Mouse (Mus musculus): ENCODE data around the gene Cadm3. TPM values are rescaled to one million over a fixed set of nuclear protein-coding genes. Genes with fewer than 3 reads are reported as not detected.
A peak's percentile ranks its signal among the peaks of the same experiment; 100 is the strongest.

Cadm3 gene
- polyA plus RNA-seq, 1 experiment from 2014 or later = 2.0 TPM

GRCm38 (mm10) chr1:173350372-173350957, 17.0 kb downstream of the Cadm3 start, which contains the start of gene Aim2:
Gene Aim2 (plus strand): TSS chr1:173350879.
- Histone ChIP-seq H3K4me1 (peaks cover 44% of the 10 kb centered on the region), H3K27me3 (ENCODE audit: low read depth, poor library complexity, severe bottlenecking) (no peaks in the 10 kb centered on the region), H3K36me3 (peaks cover 23% of the 10 kb centered on the region), H3K27ac (replicated peaks) (peak within 1 kb of the TSS; percentile 89), H3K4me3 (peak within 1 kb of the TSS; percentile 60), H3K9me3 (replicated peaks) (no peaks in the 10 kb centered on the region)
- peak; percentile 37 for DNase-seq (ENCODE audit: low spot score)
- 8% methylated on average over 10 of the region's 10 CpGs for WGBS

DNA sequence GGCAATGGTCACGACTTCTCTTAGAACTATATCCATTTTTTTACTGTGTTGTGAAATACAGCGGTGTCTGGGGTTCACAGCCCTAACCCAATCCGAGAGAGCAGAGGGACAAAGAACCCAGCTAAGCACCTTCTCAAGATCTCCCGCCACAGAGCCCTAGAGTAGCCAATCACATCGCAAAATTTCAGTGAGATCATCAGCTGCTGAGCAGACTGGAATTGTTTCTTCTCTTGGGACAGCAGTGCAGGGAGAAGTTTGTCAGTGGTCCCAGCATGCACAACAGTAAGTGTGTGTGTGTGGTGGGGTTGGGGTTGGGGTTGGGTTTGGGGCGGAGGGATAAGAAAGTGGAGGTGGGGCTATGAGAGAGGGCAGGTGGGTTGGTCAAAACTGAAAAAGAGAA, 17.5 kb downstream of the Cadm3 start:
- H3K9me3 ChIP-seq (replicated peaks) = no peaks in the 10 kb centered on the region
- H3K4me3 ChIP-seq = peak overlapping the region; percentile 60
- H3K4me1 ChIP-seq = peaks cover 42% of the 10 kb centered on the region
- peaks cover 18% of the 10 kb centered on the region for H3K36me3 ChIP-seq
- peak; percentile 79 for DNase-seq (ENCODE audit: low spot score)
- no peaks in the 10 kb centered on the region for H3K27me3 ChIP-seq (ENCODE audit: low read depth, poor library complexity, severe bottlenecking)
- 3% methylated on average over 6 of the region's 6 CpGs for WGBS
- peak overlapping the region; percentile 89 for H3K27ac ChIP-seq (replicated peaks)

GRCm38 (mm10) chr1:173349192-173349591, 18.3 kb downstream of the Cadm3 start:
- no peak overlapping the region for H3K4me3 ChIP-seq
- 47% methylated on average over 5 of the region's 5 CpGs for WGBS
- DNase-seq (ENCODE audit: low spot score) = no peak
- no peaks in the 10 kb centered on the region for H3K9me3 ChIP-seq (replicated peaks)
- H3K4me1 ChIP-seq = peaks cover 42% of the 10 kb centered on the region
- peaks cover 11% of the 10 kb centered on the region; the same call in 1 of the 2 replicates for H3K36me3 ChIP-seq
- no peaks in the 10 kb centered on the region for H3K27me3 ChIP-seq (ENCODE audit: low read depth, poor library complexity, severe bottlenecking)
- H3K27ac ChIP-seq (replicated peaks) = peak overlapping the region; percentile 89

- no peak for DNase-seq (ENCODE audit: low spot score)
- Histone ChIP-seq H3K4me3 (no peak overlapping the region), H3K36me3 (peaks cover 14% of the 10 kb centered on the region), H3K9me3 (replicated peaks) (no peaks in the 10 kb centered on the region), H3K27ac (replicated peaks) (peak overlapping the region; percentile 58; the same call in 1 of the 2 replicates), H3K27me3 (ENCODE audit: low read depth, poor library complexity, severe bottlenecking) (no peaks in the 10 kb centered on the region), H3K4me1 (peaks cover 49% of the 10 kb centered on the region)
- WGBS = 7% methylated on average over 1 of the region's 1 CpGs
Measured at GRCm38 (mm10) chr1:173348527-173348926, 19.0 kb downstream of the Cadm3 start.

DNA sequence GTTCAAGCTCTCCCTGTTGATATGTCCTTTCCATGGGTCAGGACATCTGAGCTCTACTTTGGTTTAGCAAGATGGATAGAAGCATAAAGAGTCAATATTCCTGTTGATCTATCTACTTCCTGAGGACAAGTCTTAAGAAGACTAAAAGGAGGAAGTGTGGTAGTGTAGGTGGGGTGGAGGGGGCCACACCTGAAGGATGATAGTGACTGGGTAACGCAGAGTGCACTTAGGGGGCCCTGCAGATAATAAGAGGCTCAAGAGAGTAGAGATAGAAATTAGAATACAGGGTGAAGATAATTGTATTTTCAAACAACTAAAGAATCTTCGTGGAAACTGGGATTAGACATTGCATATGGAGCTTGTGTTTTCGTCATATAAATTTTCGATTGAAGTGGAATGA, 22.4 kb downstream of the Cadm3 start:
- H3K36me3 ChIP-seq = peaks cover 10% of the 10 kb centered on the region; the same call in 1 of the 2 replicates
- no peak for DNase-seq (ENCODE audit: low spot score)
- no peak overlapping the region for H3K27ac ChIP-seq (replicated peaks)
- H3K27me3 ChIP-seq (ENCODE audit: low read depth, poor library complexity, severe bottlenecking) = no peaks in the 10 kb centered on the region
- no peaks in the 10 kb centered on the region for H3K9me3 ChIP-seq (replicated peaks)
- H3K4me1 ChIP-seq = peaks cover 33% of the 10 kb centered on the region
- WGBS = 87% methylated on average over 4 of the region's 4 CpGs
- no peak overlapping the region for H3K4me3 ChIP-seq

DNA sequence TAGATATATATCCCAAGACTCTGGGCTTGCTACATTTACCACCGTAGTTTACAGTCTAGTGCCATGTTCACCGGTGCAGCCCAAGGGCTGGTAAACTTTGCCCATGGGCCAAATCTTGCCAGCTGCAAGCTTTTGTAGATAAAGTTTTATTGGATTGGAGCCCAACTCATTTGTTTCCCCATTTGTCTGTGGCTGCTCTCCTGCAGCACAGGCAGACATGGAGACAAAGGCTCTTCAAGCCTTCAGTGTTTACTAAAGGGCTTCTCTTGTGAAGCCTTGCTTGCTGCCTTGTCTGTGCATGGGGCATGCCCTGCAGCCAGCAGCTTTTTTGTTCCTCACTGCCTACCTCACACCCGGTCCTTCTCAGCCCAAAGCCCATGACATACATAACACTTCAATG, 23.6 kb downstream of the Cadm3 start:
- no peaks in the 10 kb centered on the region for H3K9me3 ChIP-seq (replicated peaks)
- peaks cover 10% of the 10 kb centered on the region; the same call in 1 of the 2 replicates for H3K36me3 ChIP-seq
- WGBS = 67% methylated on average over 3 of the region's 3 CpGs

GRCm38 (mm10) chr1:173342425-173342824, 25.1 kb downstream of the Cadm3 start:
- Histone ChIP-seq H3K36me3 (peaks cover 10% of the 10 kb centered on the region; the same call in 1 of the 2 replicates), H3K27ac (replicated peaks) (no peak overlapping the region), H3K4me1 (peaks cover 14% of the 10 kb centered on the region), H3K27me3 (ENCODE audit: low read depth, poor library complexity, severe bottlenecking) (no peaks in the 10 kb centered on the region), H3K9me3 (replicated peaks) (no peaks in the 10 kb centered on the region), H3K4me3 (no peak overlapping the region)
- no peak for DNase-seq (ENCODE audit: low spot score)
- 86% methylated on average over 1 of the region's 1 CpGs for WGBS

More for the DNA sequence above, 23.6 kb downstream of the Cadm3 start:
- H3K4me3 ChIP-seq = no peak overlapping the region
- DNase-seq (ENCODE audit: low spot score) = no peak
- peak overlapping the region; percentile 3; the same call in 1 of the 2 replicates for H3K27ac ChIP-seq (replicated peaks)
- no peaks in the 10 kb centered on the region for H3K27me3 ChIP-seq (ENCODE audit: low read depth, poor library complexity, severe bottlenecking)
- peaks cover 24% of the 10 kb centered on the region for H3K4me1 ChIP-seq

DNA sequence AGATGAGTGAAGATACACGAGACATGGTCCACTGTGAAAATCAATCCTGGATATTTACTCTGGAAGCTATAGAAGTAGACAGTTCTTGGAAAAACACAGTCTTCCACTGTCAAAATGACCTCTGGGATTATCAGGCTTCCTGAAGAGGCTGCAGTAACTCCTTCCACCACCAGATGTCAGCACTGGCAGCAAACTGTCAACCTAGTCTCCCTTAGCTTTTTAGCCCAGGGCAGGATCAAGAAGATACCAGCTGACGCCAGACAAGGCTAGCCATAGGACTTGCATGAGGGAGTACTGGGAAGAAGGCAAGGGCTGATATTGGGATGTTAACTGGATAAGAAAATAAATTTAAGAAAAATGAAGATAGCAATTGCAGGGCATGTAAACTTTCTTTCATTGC, 28.0 kb downstream of the Cadm3 start:
- H3K27ac ChIP-seq (replicated peaks) = no peak overlapping the region
- no peaks in the 10 kb centered on the region for H3K9me3 ChIP-seq (replicated peaks)
- no peak overlapping the region for H3K4me3 ChIP-seq
- H3K27me3 ChIP-seq (ENCODE audit: low read depth, poor library complexity, severe bottlenecking) = no peaks in the 10 kb centered on the region
- WGBS = 18% methylated on average over 2 of the region's 2 CpGs
- DNase-seq (ENCODE audit: low spot score) = peak; percentile 73
- H3K4me1 ChIP-seq = peaks cover 25% of the 10 kb centered on the region
- peaks cover 10% of the 10 kb centered on the region; the same call in 1 of the 2 replicates for H3K36me3 ChIP-seq

GRCm38 (mm10) chr1:173337008-173337407, 30.5 kb downstream of the Cadm3 start:
- DNase-seq (ENCODE audit: low spot score) = no peak
- H3K4me1 ChIP-seq = peaks cover 14% of the 10 kb centered on the region
- H3K4me3 ChIP-seq = no peak overlapping the region
- H3K27me3 ChIP-seq (ENCODE audit: low read depth, poor library complexity, severe bottlenecking) = no peaks in the 10 kb centered on the region
- 0 out of 2 replicates have a peak, but pooled peaks cover 8% of the 10 kb centered on the region for H3K36me3 ChIP-seq
- WGBS = 94% methylated on average over 10 of the region's 10 CpGs
- H3K9me3 ChIP-seq (replicated peaks) = no peaks in the 10 kb centered on the region
- 0 out of 2 replicates have a peak overlapping the region, but pooled peaks have one; percentile 64 for H3K27ac ChIP-seq (replicated peaks)

GRCm38 (mm10) chr1:173335903-173336302, 31.6 kb downstream of the Cadm3 start:
- H3K27me3 ChIP-seq (ENCODE audit: low read depth, poor library complexity, severe bottlenecking) = no peaks in the 10 kb centered on the region
- no peaks in the 10 kb centered on the region for H3K9me3 ChIP-seq (replicated peaks)
- no peak overlapping the region for H3K4me3 ChIP-seq
- peaks cover 14% of the 10 kb centered on the region for H3K4me1 ChIP-seq
- no peak for DNase-seq (ENCODE audit: low spot score)
- H3K27ac ChIP-seq (replicated peaks) = peak overlapping the region; percentile 64
- 0 out of 2 replicates have a peak, but pooled peaks cover 4% of the 10 kb centered on the region for H3K36me3 ChIP-seq
- WGBS = 73% methylated on average over 11 of the region's 11 CpGs

GRCm38 (mm10) chr1:173333312-173334253, 33.9 kb downstream of the Cadm3 start, which contains the start of gene Ackr1:
Gene Ackr1 (minus strand): TSS chr1:173333750.
- Histone ChIP-seq H3K27me3 (ENCODE audit: low read depth, poor library complexity, severe bottlenecking) (no peaks in the 10 kb centered on the region), H3K4me3 (no peak within 1 kb of the TSS), H3K9me3 (replicated peaks) (no peaks in the 10 kb centered on the region), H3K4me1 (peaks cover 24% of the 10 kb centered on the region), H3K27ac (replicated peaks) (peak within 1 kb of the TSS; percentile 9; the same call in 1 of the 2 replicates), H3K36me3 (no peaks in the 10 kb centered on the region)
- DNase-seq (ENCODE audit: low spot score) = no peak
- WGBS = 74% methylated on average over 9 of the region's 9 CpGs

- WGBS = 91% methylated on average over 5 of the region's 5 CpGs
- no peak for DNase-seq (ENCODE audit: low spot score)
- Histone ChIP-seq H3K27ac (replicated peaks) (no peak overlapping the region), H3K4me3 (no peak overlapping the region), H3K4me1 (peaks cover 24% of the 10 kb centered on the region), H3K36me3 (no peaks in the 10 kb centered on the region), H3K27me3 (ENCODE audit: low read depth, poor library complexity, severe bottlenecking) (no peaks in the 10 kb centered on the region), H3K9me3 (replicated peaks) (no peaks in the 10 kb centered on the region)
Measured at GRCm38 (mm10) chr1:173332418-173332817, 35.1 kb downstream of the Cadm3 start.

All from midbrain, embryonic 10.5 days (tissue).